Mouse (Mus musculus) 3134 (cell line): ENCODE results near the gene Ap3d1.
A peak's percentile ranks its signal among the peaks of the same experiment; 100 is the strongest.

Source experiments
- DNase-seq: peaks from one replicate; pipeline ENCODE4 v3.0.0-alpha.2; 2011; ENCODE audit warnings: low spot score; ENCODE audit not compliant: insufficient read length; ENCODE audit errors: extremely low read depth

The Ap3d1 gene

DNA sequence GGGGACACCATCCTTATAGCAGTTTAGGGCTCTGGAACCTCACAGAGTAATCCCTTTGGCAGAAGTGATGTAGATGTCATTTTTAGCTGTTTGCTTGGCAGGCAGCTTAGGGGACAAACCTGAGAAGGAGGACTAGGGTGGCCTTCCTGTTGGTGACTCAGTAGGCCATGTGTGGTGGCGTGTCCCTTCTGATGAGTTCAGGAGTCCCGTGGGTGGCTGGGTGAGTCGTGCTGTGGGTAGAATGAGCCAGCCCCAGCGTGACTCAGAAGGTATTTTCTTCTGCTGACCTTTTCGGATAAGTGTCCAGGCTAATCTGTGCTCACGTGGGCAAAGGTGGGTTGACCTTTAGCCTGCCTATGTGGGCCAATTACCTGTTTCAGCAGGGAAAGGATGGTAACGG, 16.6 kb upstream of the Ap3d1 start:
- peak; percentile 74 for DNase-seq

DNA sequence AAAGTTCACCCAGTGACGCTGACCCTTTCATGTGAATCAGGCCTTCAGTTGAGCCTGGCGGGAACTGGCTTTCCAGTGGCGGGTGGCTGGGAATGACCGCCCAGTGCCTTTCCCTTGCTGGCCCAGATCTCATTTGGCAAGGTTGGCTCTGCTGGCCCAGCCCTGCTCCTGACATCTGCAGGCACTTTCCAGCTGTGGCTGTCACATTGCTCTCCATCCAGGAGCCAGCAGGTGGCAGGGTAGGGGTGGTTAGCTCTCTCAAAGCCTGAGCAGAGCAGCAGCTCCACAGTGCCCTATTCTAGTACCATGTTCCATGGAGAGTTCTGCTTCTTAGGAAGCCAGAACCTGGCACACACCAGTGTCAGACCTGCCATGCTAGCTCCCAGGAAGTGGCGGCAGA, 15.7 kb upstream of the Ap3d1 start:
- DNase-seq, result peak; percentile 89

DNA sequence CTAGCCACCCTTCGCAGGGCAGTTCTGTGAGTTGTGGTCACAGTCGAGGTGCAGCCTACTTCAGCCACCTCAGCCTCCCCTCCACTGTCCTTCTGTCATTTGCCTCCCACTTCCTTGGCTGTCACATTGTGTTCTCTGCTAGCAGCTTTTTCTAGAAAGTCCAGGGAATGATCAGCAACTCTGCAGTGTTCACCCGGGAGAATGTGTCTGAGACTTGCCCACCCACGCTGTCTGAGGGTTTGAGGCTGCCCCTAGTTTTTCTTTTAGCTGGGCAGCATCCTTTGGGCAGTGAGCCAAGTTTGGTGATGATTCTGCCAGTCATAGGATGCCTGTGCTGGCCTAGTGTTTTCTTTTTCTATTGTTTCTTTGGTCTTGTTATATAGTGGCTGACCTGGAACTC, 14.9 kb upstream of the Ap3d1 start:
- DNase-seq, result no peak

DNA sequence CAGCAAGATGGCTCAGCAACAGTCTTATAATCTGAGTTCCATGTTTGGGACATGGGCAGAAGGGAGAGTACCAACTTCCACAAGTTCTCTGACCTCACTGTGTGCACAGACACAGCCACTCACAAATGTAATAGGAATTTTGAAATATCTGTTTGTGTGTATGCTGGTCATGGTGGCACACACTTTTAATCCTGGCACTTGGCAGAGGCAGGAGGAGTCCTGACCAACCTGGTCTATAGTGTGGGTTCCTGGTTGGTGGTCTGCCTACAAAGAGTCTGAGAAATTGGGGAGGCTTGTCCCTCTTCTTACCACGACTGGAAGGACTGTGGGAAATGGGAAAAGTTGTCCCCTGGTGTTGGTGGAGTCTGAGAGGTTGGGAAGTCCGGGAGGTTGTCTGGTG, 14.4 kb upstream of the Ap3d1 start:
- DNase-seq, result no peak

DNA sequence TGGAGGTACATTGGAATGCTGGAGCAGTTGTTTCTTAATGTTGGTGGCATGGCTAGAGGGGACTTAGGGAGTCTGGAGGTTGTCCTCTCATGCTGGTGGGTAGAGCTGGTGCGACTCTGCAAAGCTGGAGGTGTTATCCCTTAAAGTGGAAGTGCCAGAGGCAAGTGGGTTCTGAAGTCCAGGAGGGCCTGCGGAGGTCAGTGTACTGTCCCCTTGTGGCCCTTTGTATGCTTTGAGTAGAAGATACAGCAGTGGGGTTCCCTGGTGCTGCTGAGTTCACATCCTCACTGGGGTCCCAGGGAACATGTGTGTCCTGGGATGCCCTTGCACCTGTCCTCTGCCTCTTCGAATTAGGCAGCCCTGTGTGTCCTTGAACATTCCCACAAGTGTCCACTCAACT, 14.0 kb upstream of the Ap3d1 start:
- no peak for DNase-seq

DNA sequence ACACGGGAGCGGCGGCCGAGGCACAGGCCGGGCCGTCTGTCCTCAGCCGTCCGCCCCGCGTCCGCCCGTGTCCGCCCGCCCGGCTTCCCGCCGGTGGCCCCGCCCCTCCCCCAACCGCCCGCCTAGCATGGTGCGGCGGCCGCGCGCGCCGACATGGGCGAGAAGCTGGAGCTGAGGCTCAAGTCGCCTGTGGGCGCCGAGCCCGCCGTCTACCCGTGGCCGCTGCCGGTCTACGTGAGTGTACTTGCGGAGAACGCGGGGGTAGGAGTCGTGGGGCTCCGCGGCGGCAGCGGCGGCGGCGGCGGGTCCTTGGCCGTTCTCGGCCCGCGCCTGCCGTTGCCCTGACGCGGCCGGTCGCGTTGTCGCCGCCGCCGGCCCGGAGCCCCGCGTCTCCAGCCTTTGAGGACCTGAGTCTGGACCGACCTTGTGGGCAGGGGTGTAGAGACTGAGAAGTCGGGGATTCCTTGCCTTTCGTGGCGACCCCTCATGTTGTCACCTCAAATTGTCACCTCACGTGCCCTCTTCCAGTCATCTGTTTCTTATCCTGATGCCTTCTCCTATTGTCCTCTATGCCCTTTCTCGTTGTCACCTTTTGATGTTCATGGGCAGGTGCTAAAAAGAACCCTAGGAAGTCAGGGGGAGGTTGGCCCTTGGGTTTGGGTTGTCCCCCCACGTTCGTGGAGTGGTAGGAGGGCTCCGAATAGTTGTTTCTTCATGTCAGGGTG, 13.4 kb upstream of the Ap3d1 start:
- no peak for DNase-seq

DNA sequence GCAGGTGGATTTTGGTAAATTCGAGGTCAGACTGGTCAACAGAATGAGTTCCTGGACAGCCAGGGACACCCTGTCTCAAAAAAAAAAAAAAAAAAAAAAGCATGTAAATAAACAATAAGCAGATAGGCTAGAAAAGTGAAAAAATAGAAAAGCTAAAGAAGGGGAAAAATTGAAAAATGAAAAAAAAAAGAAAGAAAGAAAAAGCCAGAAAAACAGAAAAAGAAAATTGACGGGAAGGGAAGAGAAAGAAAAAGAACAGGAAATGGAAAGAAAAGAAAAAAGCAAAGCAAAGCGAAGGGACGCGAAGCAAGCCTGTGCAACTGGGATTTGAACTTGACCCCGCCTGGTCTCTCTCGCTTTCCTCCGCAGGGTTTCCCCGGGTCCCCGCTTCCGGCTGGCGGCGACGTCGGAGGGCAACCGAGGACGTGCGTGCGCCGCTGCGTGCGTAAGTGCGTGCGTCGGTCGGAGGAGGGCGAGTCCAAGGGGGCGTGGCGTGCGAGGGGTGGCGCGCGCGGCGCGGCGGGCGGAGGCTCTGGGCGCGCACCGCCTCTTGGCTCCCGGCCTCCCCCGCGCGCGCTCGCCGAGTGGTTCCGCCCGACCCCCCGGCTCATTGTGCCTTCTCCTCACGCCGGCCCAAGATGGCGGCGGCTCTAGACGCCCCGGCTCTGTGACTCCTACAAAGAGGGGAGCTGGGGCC, 12.7 kb upstream of the Ap3d1 start, which contains the start of gene Dot1l:
Dot1l (plus strand) TSS at position 613 of the 697 bp plus-strand sequence.
- peak; percentile 98 for DNase-seq

DNA sequence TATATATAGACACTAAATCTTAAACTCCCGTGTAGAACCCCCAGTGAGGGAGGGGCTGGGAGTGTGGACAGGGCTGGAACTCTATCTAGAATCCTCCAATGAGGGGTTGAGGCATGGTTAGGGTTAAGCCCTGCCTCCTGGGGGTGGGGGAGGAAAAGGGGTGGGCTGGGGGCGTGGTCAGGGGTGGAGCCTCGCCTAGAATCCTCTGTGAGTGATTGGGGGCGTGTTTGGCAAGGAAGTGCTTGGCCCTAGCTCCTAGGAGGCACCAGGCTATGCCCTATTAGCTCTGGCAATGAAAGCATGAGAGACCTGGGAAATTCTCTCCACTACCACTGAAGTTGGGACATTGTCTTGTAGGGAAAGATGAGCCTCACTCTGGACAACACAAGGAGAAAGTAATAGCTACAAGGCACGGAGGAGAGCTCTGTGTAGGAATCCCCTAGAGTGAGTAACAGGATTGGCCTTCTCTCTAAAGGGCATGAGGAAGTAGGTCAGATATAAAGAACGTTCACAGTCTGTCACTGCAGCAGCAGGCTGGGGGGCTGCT, 10.1 kb upstream of the Ap3d1 start:
- peak; percentile 92 for DNase-seq

DNA sequence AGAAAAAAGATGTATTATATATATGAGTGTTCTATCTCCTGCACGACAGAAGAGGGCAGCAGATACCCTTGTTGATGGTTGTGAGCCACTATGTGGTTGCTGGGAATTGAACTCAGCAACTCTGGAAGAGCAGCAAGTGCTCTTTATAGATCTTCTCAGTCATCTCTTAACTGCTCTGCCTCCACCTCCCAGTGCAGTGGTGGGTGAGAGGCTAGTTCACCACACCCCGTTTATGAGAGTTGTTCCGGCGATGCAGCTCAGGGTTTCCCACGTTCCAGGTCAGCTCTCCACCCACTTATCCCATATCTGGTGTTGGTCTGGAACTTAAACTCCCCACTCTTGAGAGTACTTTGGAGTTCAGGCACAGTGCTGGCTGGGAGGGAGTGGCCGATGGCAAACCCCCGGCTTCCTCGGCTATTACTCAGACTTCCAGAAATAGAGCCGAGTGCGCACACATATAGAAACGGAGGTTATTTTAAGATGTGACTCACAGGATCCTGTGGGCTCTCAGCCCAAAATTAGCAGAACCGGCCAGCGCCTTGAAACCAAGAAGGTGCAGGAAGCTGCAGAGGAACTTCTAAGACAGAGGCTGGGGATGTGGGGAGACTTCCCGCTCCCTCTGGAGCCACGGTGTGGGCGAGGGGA, 9.2 kb upstream of the Ap3d1 start:
- peak; percentile 90 for DNase-seq

DNA sequence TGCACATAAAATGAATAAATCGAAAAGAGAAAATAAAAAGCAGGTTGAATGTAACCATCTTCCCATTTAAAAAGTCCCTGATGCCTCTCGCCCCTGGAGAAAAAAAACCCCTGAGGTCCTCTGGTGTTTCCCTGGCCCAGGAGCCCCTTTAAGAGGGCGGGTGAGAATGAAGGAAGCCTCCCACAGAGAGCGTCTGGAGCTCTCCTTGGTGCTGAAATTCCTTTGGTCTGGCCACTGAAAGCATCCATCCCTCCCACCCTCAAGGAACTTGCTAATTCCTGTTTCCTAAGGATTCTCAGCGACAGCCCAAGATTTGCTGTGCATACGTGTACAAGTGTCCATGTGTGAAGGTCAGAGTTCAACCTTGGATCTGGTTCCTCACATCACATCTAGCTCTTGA, 6.5 kb upstream of the Ap3d1 start:
- no peak for DNase-seq

DNA sequence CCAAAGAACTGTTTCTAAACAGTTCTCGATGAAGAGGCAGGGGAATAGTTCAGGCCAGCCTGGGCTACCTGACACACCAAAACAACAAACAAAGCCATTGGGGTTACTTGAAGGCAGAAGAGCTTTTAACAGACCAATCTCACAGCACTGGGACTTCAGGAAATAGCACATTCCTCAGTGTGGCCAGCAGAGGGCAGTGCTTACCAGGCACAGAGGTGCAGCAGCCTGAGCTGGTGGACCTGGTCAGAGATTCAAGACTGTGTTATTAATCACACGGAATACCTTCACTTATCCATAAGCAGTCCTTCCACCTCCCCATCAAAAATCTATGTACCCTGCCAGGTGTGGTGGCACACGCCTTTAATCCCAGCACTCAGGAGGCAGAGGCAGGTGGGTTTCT, 5.3 kb upstream of the Ap3d1 start:
- DNase-seq, result peak; percentile 45

DNA sequence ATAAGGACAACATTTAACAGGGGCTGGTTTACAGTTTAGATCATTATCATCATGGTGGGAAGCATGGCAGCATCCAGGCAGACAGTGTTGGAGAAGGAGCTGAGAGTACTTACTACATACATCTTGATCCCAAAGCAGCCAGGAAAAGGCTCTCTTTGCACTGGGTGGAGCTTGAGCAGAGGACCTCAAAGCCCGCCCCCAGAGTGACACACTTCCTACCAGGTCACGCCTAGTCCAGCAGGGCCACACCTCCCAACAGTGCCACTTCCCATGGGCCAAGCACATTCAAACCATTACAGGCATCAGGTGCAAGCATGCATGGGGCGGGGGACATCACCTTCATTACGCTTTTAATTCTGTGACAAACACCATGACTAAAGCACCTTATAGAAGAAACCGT, 2.2 kb upstream of the Ap3d1 start:
- peak; percentile 64 for DNase-seq

DNA sequence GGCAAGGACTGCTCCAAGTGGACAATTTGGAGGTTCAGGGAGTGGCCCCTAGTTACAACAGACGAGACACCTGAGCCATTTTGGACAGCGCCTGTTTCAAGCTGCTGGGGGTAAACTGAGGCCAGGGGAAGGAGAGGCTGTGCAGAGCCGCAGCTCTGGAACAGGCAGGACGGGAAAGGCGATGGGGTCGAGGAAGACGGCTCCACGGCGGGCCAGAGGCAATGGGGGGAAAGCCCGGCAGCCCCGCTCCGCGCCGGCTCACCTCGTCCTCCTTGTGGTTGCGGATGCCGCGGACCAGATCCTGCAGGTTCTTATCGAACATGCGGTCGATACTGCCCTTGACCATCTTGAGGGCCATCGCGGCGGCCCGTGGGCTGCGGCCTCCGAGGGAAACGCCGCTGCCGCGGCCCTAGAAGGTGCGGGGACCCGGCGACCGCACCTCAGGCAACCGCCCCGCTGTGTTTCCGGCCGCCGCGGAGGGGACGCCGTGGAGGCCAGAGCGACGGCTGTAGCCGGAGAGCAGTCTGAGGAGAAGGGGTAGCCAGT, 357 bp downstream of the Ap3d1 start:
- DNase-seq, result no peak

DNA sequence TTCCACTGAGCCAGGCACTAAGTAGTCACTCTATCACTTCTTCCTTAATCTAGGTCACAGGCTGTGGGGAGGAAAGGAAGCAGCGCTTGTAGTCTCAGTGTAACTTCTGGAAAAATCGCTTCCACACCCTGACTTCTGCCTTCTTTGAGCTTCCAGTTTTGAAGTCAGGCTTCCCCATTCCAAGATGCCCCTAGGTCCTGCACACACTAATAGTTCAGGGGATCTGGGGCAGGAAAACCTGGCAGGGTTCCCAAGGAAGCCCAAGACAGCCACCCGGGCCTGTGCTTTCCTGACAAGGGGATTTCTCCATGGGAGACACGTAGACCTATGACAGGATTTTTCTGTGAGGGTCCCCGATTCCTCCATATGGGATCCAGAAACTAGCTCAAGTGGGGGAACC, 918 bp downstream of the Ap3d1 start:
- DNase-seq, result no peak

DNA sequence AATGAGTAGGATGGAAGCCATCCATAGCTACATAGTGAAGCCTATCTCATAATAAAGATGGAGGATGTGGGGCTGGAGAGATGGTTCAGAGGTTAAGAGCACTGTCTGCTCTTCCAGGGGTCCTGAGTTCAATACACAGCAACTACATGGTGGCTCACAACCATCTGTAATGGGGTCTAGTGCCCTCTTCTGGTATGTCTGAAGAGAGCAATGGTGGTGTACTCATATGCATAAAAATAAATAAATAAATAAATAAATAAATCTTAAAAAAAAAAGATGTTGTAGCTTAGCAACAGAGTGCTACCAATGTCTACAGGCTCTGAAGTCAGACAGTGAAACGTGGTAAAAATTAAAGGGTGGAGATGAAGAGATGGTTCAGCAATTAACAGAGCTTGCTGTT, 3.4 kb downstream of the Ap3d1 start:
- no peak for DNase-seq

DNA sequence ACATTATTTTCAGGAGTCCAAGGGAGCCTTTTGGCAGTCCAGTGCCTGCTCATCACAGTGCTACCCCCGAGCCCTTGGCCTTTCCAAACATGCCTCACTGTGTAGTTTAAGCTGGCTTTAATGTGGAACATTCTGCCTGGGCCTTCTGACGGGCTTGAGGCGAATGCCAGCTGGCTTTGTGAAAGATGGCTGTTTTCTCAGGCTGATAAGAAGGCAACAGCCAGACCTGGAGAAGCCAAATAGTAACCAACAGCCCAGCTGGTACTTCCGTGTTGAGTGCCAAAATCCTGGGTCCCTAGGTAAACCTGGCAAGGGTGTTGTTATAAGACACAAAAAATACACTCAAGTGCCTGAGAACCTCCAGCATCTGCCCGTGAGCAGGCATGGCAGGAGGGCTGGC, 5.3 kb downstream of the Ap3d1 start:
- no peak for DNase-seq

DNA sequence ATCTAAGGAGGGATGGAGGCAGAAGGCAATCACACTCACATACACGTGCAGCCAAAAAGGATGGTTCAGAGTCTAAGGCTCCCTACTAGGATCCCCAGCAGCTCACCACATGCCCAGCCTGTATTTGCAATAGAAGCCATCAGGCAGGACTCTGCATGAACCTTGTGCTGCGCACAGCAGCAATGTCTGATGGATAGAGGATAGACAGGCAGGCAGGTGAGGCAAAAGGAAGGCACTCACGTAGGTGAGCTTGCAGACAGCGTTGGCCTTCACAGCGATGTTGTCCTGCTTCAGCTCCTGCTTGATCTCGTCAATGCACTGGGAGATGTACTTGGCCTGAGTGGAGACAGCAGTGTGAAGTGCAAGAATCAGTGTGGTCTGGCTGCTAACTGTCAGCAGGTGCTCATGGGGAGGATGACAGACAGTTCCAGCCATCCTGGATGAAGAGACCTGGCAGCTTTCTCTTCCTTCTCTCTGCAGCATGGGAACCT, 9.4 kb downstream of the Ap3d1 start:
- DNase-seq, result no peak

DNA sequence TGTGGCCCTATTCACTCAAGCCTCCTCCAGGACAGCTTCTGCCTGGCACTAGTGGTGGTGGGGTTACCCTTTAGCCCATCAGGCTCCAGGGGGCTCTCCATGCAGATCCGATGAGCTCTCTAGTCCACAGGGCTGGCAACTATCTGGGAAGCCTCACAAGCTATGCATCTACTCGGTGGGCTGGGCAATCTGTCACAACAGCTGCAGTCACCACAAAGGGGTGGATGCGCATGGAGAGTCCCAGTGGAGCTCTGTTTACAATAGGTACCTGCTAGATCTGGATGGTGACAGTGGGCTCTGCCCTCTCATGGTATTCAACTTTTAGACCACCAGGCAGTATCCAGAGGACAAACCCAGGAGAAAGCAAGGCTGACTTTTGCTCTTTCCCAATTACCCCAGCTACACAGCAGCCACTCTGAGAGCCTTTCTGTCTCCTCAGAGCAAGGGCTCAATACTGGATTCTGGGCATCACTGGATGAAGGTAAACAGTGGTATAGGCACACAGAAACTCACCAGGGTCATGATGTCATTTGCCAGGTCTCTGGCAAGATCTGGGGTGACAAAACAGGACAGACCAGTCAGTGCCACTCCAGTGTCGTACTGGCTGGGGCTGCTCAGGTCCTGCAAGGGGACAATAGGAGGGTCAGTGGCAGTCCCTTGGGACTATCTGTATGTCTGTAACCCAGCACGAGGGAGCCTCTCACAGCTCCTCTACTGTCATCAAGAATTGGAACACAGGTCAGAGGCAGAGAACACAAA, 14.5 kb downstream of the Ap3d1 start:
- DNase-seq, result no peak

DNA sequence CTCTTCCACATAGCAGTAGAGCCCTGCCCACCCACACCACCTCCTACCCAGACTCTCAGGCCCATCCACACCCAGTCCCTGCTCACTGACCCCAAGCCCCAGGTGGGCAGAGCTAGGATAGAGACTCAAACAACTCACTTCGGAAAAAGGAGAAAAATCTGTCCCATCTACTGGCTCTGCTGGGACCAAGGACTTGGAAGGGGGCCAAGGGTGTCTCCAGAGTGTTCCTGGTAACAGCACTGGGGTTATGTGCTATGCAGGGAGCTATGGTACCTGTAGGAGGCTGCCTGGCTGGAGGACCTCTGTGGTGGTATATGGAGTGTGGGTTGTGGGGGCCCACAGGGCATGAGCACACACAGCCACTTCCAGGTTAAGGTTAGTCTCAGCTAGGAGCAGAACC, 24.8 kb downstream of the Ap3d1 start:
- DNase-seq, result no peak

DNA sequence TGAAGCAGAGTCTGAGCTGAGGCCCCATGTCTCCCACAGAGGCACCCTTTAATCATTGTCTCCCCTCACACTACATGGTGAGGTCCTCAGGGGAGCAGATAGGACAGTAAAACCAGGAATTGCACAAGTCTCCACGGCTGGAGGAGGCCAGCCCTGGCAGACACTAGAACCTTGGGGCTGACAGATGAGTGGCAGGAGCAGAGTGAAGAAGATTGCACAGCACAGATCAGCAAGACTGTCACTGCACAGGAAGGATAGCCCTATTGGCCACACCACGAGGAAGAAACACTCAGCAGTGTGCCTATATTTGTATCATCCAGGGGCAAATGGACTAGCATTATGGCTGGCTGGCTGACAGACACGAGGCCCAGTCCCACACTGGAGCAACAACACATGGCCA, 31.2 kb downstream of the Ap3d1 start:
- no peak for DNase-seq

DNA sequence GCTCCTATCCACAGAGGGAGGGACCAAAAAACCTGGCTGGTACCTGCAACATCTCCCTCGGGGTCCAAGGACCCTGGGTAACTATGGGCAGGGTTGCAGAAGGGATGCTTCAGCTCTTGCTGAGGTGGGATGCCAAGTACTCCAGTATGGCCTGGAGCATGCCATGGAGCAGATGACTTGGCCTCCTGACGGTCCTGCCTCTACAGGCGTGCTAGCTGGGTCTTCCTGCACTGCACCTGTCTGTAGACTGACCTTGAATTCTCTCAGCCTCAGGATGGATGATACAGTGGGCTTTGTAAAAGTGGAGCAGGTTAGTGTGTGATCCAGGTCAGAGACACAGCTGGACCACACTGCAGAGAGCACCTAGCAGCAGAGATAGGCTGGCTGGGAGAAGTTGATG, 36.6 kb downstream of the Ap3d1 start:
- DNase-seq, result no peak
